Mouse (Mus musculus) thymus, postnatal 0 days (tissue): ENCODE results near the gene Pgc. TPM values are rescaled to one million over a fixed set of nuclear protein-coding genes. Genes with fewer than 3 reads are reported as not detected.

Experiments used
- DNase-seq: peaks from one replicate; pipeline ENCODE4 v3.0.0-alpha.2; 2015; ENCODE audit warnings: low spot score
- polyA plus RNA-seq: library from polyadenylated mRNA; unstranded; fragments of >200 nt; fragmentation: Nextera tagmentation; extraction: Ambion mirVana; gene quantifications from 2 replicates; pipeline ENCODE4 v1.2.1, GENCODE M21; 2015

Pgc gene
- polyA plus RNA-seq, 1 experiment from 2014 or later, result 2.5 TPM

GRCm38 (mm10) chr17:47748791-47749553, 22.3 kb downstream of the Pgc start:
- no peak for DNase-seq

GRCm38 (mm10) chr17:47749626-47750025, 23.0 kb downstream of the Pgc start:
- DNase-seq, result no peak

- DNase-seq, result no peak
Measured at GRCm38 (mm10) chr17:47750101-47750500, 23.5 kb downstream of the Pgc start.

- no peak for DNase-seq
Measured at GRCm38 (mm10) chr17:47751811-47752210, 25.2 kb downstream of the Pgc start.

- DNase-seq, result no peak
Measured at GRCm38 (mm10) chr17:47753130-47753775, 26.6 kb downstream of the Pgc start.

- no peak for DNase-seq
Measured at GRCm38 (mm10) chr17:47754246-47754645, 27.6 kb downstream of the Pgc start.

GRCm38 (mm10) chr17:47756366-47756765, 29.7 kb downstream of the Pgc start:
- no peak for DNase-seq

- DNase-seq, result no peak
Measured at GRCm38 (mm10) chr17:47757056-47757610, 30.5 kb downstream of the Pgc start.

GRCm38 (mm10) chr17:47759702-47760410, 33.2 kb downstream of the Pgc start:
- DNase-seq, result peak; percentile 28

GRCm38 (mm10) chr17:47762028-47762427, 35.4 kb downstream of the Pgc start:
- DNase-seq, result no peak

GRCm38 (mm10) chr17:47762518-47763340, 36.1 kb downstream of the Pgc start:
- no peak for DNase-seq

GRCm38 (mm10) chr17:47765986-47766385, 39.3 kb downstream of the Pgc start:
- DNase-seq, result no peak

GRCm38 (mm10) chr17:47766407-47767043, 39.9 kb downstream of the Pgc start:
- DNase-seq, result no peak

GRCm38 (mm10) chr17:47767081-47767455, 40.4 kb downstream of the Pgc start:
- DNase-seq, result no peak

- no peak for DNase-seq
Measured at GRCm38 (mm10) chr17:47767456-47768141, 41.0 kb downstream of the Pgc start.

- peak; percentile 52 for DNase-seq
Measured at GRCm38 (mm10) chr17:47768707-47769276, 42.1 kb downstream of the Pgc start.

- DNase-seq, result no peak
Measured at GRCm38 (mm10) chr17:47769389-47770299, 43.0 kb downstream of the Pgc start.

GRCm38 (mm10) chr17:47773604-47774003, 47.0 kb downstream of the Pgc start:
- no peak for DNase-seq

GRCm38 (mm10) chr17:47777141-47777540, 50.5 kb downstream of the Pgc start:
- DNase-seq, result no peak
